Mouse (Mus musculus) heart, postnatal 0 days (tissue): ENCODE results near the gene Oas1e. TPM values are rescaled to one million over a fixed set of nuclear protein-coding genes. Genes with fewer than 3 reads are reported as not detected.

ENCODE experiments used
- ATAC-seq: fragments of 200-750 bp; cut with Nextera tagmentation; 2 replicates; pipeline ENCODE4 v1.8.0; 2017; ENCODE audit warnings: low read depth, moderate number of reproducible peaks, moderate library complexity; ENCODE audit not compliant: insufficient read depth
- DNase-seq: peaks from one replicate; pipeline ENCODE4 v3.0.0-alpha.2; 2016; ENCODE audit warnings: low spot score
- H3K27ac ChIP-seq: fragments of 300-500 bp; sonication (generic); 2 replicates; pipeline ENCODE4 v1.5.1; 2014; ENCODE audit warnings: low read depth, mild to moderate bottlenecking
- H3K27me3 ChIP-seq: fragments of 300-500 bp; sonication (generic); 2 replicates; pipeline ENCODE4 v1.6.1; 2014; ENCODE audit warnings: low read length, mixed read lengths; ENCODE audit not compliant: control insufficient read depth, insufficient read depth
- H3K36me3 ChIP-seq: fragments of 300-500 bp; sonication (generic); replicated peaks from 2 replicates; pipeline ENCODE4 v1.6.1; 2014; ENCODE audit warnings: low read length, mixed read lengths; ENCODE audit not compliant: control insufficient read depth, insufficient read depth
- H3K4me1 ChIP-seq: fragments of 300-500 bp; sonication (generic); 2 replicates; pipeline ENCODE4 v1.6.1; 2014; ENCODE audit warnings: antibody characterized with exemption; ENCODE audit not compliant: control insufficient read depth, insufficient read depth
- H3K4me2 ChIP-seq: fragments of 300-500 bp; sonication (generic); 2 replicates; pipeline ENCODE4 v1.6.1; 2014; ENCODE audit warnings: low read depth, mild to moderate bottlenecking, low read length, moderate library complexity
- H3K4me3 ChIP-seq: fragments of 300-500 bp; sonication (generic); 2 replicates; pipeline ENCODE4 v1.5.1; 2014; ENCODE audit warnings: low read depth, low read length
- H3K9ac ChIP-seq: fragments of 300-500 bp; sonication (generic); replicated peaks from 2 replicates; pipeline ENCODE4 v1.6.1; 2014; ENCODE audit warnings: low read depth, low read length, mixed read lengths
- H3K9me3 ChIP-seq: fragments of 300-500 bp; sonication (generic); replicated peaks from 2 replicates; pipeline ENCODE4 v1.6.1; 2016; ENCODE audit warnings: low read length; ENCODE audit not compliant: control insufficient read depth
- CTCF ChIP-seq: IDR thresholded peaks from 2 replicates; pipeline ENCODE4 v1.5.1; 2016; ENCODE audit warnings: antibody characterized with exemption, control low read depth, low read depth
- EP300 ChIP-seq: IDR thresholded peaks from 2 replicates; pipeline ENCODE4 v1.6.1; 2016; ENCODE audit warnings: antibody characterized with exemption, low read depth
- WGBS: fragments of 180-500 bp; shearing (Covaris S2); extraction: QIAGEN DNeasy Blood & Tissue Kit; methylation state at CpG from one replicate; pipeline ENCODE4 v1.1.7; 2014; 5-methylcytosine and 5-hydroxymethylcytosine counted together
- polyA plus RNA-seq: library from polyadenylated mRNA; unstranded; fragments of >200 nt; fragmentation: Nextera tagmentation; extraction: Ambion mirVana; gene quantifications from 2 replicates; pipeline ENCODE4 v1.2.1, GENCODE M21; 2015
- total RNA-seq: library from RNA; depleted of rRNA; stranded (reverse); fragments of >200 nt; gene quantifications from 2 replicates; pipeline ENCODE4 v1.2.3, GENCODE M21; 2014; ENCODE audit warnings: low replicate concordance; rRNA removed

The Oas1e gene
- total and polyA plus RNA-seq, 2 experiments from 2014 or later: not detected

DNA sequence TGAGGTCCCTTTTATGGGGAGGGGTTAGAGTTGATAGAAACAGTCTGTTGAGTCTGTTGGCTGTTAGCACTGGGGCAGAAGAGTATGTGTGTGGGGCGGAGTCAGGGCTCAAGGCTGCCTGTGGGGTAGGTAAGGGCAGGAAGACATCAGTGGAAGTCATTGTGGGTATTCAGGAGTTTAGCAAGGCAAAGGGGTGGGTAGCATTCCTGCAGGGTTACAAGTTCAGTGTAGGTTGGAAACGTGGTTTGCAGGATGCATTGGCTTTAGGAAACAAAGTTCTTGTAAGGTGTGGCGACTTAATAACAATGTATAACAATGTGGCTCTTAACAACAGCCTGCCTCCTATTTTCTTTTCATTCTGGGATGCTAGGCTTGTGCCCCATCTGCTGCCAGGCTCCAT, 44.1 kb downstream of the Oas1e start:
- Histone ChIP-seq H3K27ac (no peak overlapping the region), H3K4me3 (no peak overlapping the region), H3K4me2 (no peak overlapping the region), H3K9ac (no peak overlapping the region), H3K4me1 (no peaks in the 10 kb centered on the region), H3K9me3 (no peaks in the 10 kb centered on the region), H3K27me3 (no peaks in the 10 kb centered on the region), H3K36me3 (no peaks in the 10 kb centered on the region)
- DNase-seq (no peak), ATAC-seq (no peak)
- WGBS: 69% methylated on average over 3 of the region's 3 CpGs
- TF ChIP-seq EP300: no peak
- TF ChIP-seq CTCF: no peak

GRCm38 (mm10) chr5:120749688-120750087, 45.6 kb downstream of the Oas1e start, which contains the start of gene Oas2:
Gene Oas2, minus strand, starts transcription at chr5:120749853.
- Histone ChIP-seq H3K9ac (no peak within 1 kb of the TSS), H3K27ac (no peak within 1 kb of the TSS)
- DNase-seq: no peak

GRCm38 (mm10) chr5:120746451-120746850, 48.9 kb downstream of the Oas1e start:
- Histone ChIP-seq H3K9me3 (no peaks in the 10 kb centered on the region), H3K4me3 (no peak overlapping the region), H3K4me2 (no peak overlapping the region), H3K27me3 (no peaks in the 10 kb centered on the region), H3K27ac (no peak overlapping the region), H3K4me1 (no peaks in the 10 kb centered on the region), H3K36me3 (no peaks in the 10 kb centered on the region), H3K9ac (no peak overlapping the region)
- 8% methylated on average over 5 of the region's 5 CpGs for WGBS
- TF ChIP-seq EP300: no peak
- TF ChIP-seq CTCF: peak; percentile 66
- ATAC-seq (no peak), DNase-seq (peak; percentile 26)

More at GRCm38 (mm10) chr5:120749688-120750087, 45.6 kb downstream of the Oas1e start, which contains the start of gene Oas2:
- no peak for TF ChIP-seq EP300
- no peak for TF ChIP-seq CTCF
- WGBS: 51% methylated on average over 5 of the region's 5 CpGs
- 0 out of 2 replicates have a peak within 1 kb of the TSS, but pooled peaks have one; percentile 5 for H3K4me3 ChIP-seq
- H3K4me1 ChIP-seq: no peaks in the 10 kb centered on the region
- H3K36me3 ChIP-seq: no peaks in the 10 kb centered on the region
- no peak within 1 kb of the TSS for H3K4me2 ChIP-seq
- no peaks in the 10 kb centered on the region for H3K9me3 ChIP-seq
- ATAC-seq: no peak
- no peaks in the 10 kb centered on the region for H3K27me3 ChIP-seq

- Histone ChIP-seq H3K27me3 (no peaks in the 10 kb centered on the region), H3K9me3 (no peaks in the 10 kb centered on the region), H3K4me1 (no peaks in the 10 kb centered on the region), H3K4me3 (no peak overlapping the region), H3K36me3 (no peaks in the 10 kb centered on the region), H3K4me2 (no peak overlapping the region), H3K27ac (no peak overlapping the region), H3K9ac (no peak overlapping the region)
- DNase-seq (no peak), ATAC-seq (no peak)
- WGBS: 27% methylated on average over 4 of the region's 4 CpGs
- TF ChIP-seq EP300 (no peak), CTCF (peak; percentile 44)
Measured at GRCm38 (mm10) chr5:120742125-120742524, 53.2 kb downstream of the Oas1e start.

Other genes starting within 250 kb of the Oas1e start
- 15.8 and 27.6 TPM in 2 replicates for gene Tpcn1, start 206.9 kb downstream of the Oas1e start, total RNA-seq
- gene Tpcn1, start 206.9 kb downstream of the Oas1e start, polyA plus RNA-seq: 11.5 and 11.7 TPM in 2 replicates
- not detected in 2 replicates for gene Iqcd, start 206.5 kb downstream of the Oas1e start, total RNA-seq
- 0.14 and 0.18 TPM in 2 replicates for gene Iqcd, start 206.5 kb downstream of the Oas1e start, polyA plus RNA-seq
- gene Rita1, start 182.9 kb downstream of the Oas1e start, total RNA-seq: 20.2 and 24.5 TPM in 2 replicates
- gene Rita1, start 182.9 kb downstream of the Oas1e start, polyA plus RNA-seq: 15.7 and 16.3 TPM in 2 replicates
- gene Ddx54, start 182.8 kb downstream of the Oas1e start, total RNA-seq: 23.0 and 24.1 TPM in 2 replicates
- gene Ddx54, start 182.8 kb downstream of the Oas1e start, polyA plus RNA-seq: 17.1 and 18.2 TPM in 2 replicates
- gene Cfap73, start 161.3 kb downstream of the Oas1e start, total RNA-seq: not detected in 2 replicates
- gene Cfap73, start 161.3 kb downstream of the Oas1e start, polyA plus RNA-seq: not detected in 2 replicates
- not detected in 2 replicates for gene Rasal1, start 146.7 kb downstream of the Oas1e start, total RNA-seq
- 0.10 TPM in 1 of 2 replicates, not detected in the other for gene Rasal1, start 146.7 kb downstream of the Oas1e start, polyA plus RNA-seq
- gene Dtx1, start 83.6 kb downstream of the Oas1e start, total RNA-seq: 1.7 and 13.8 TPM in 2 replicates
- gene Dtx1, start 83.6 kb downstream of the Oas1e start, polyA plus RNA-seq: 0.30 and 0.48 TPM in 2 replicates
- 1.1 TPM in 1 of 2 replicates, not detected in the other for gene Oas2, start 45.7 kb downstream of the Oas1e start, total RNA-seq
- gene Oas2, start 45.7 kb downstream of the Oas1e start, polyA plus RNA-seq: 0.15 and 0.25 TPM in 2 replicates
- 0.80 and 1.6 TPM in 2 replicates for gene Oas3, start 17.9 kb downstream of the Oas1e start, total RNA-seq
- 0.18 and 0.26 TPM in 2 replicates for gene Oas3, start 17.9 kb downstream of the Oas1e start, polyA plus RNA-seq
- 0.34 and 1.6 TPM in 2 replicates for gene Oas1c, start 17.0 kb upstream of the Oas1e start, total RNA-seq
- 0.83 and 0.92 TPM in 2 replicates for gene Oas1c, start 17.0 kb upstream of the Oas1e start, polyA plus RNA-seq
- gene Oas1f, start 51.8 kb upstream of the Oas1e start, total RNA-seq: not detected in 2 replicates
- not detected in 2 replicates for gene Oas1f, start 51.8 kb upstream of the Oas1e start, polyA plus RNA-seq
- not detected in 2 replicates for gene Oas1h, start 65.9 kb upstream of the Oas1e start, total RNA-seq
- not detected in 2 replicates for gene Oas1h, start 65.9 kb upstream of the Oas1e start, polyA plus RNA-seq
- 0.73 and 4.5 TPM in 2 replicates for gene Oas1g, start 92.1 kb upstream of the Oas1e start, total RNA-seq
- gene Oas1g, start 92.1 kb upstream of the Oas1e start, polyA plus RNA-seq: 0.52 TPM in 2 replicates
- gene Oas1a, start 112.0 kb upstream of the Oas1e start, total RNA-seq: 1.5 and 5.8 TPM in 2 replicates
- 1.9 and 2.0 TPM in 2 replicates for gene Oas1a, start 112.0 kb upstream of the Oas1e start, polyA plus RNA-seq
- gene Oas1d, start 119.0 kb upstream of the Oas1e start, total RNA-seq: not detected in 2 replicates
- gene Oas1d, start 119.0 kb upstream of the Oas1e start, polyA plus RNA-seq: not detected in 2 replicates
- gene Rph3a, start 214.6 kb upstream of the Oas1e start, total RNA-seq: not detected in 2 replicates
- not detected in 2 replicates for gene Rph3a, start 214.6 kb upstream of the Oas1e start, polyA plus RNA-seq